Mouse (Mus musculus) ES-E14 (cell line): ENCODE data around the gene H2-DMb2.

Experiments used
- CHD2 ChIP-seq: IDR thresholded peaks from 2 replicates; pipeline ENCODE4 v1.6.1; 2014; ENCODE audit warnings: mild to moderate bottlenecking, low read depth, low read length, inconsistent platforms
- HCFC1 ChIP-seq: IDR thresholded peaks from 2 replicates; pipeline ENCODE4 v1.6.1; 2012; ENCODE audit warnings: low read length, inconsistent platforms, borderline replicate concordance; ENCODE audit not compliant: insufficient read depth
- MAFK ChIP-seq: IDR thresholded peaks from 2 replicates; pipeline ENCODE4 v1.6.1; 2014; ENCODE audit warnings: mild to moderate bottlenecking, low read depth, low read length, inconsistent platforms; ENCODE audit not compliant: insufficient read depth
- ZC3H11A ChIP-seq: IDR thresholded peaks from 2 replicates; pipeline ENCODE4 v1.6.1; 2012; ENCODE audit warnings: low read depth, mild to moderate bottlenecking, inconsistent platforms, low read length, borderline replicate concordance
- ZNF384 ChIP-seq: IDR thresholded peaks from 2 replicates; pipeline ENCODE4 v1.6.1; 2012; ENCODE audit warnings: low read depth, low read length, inconsistent platforms

DNA sequence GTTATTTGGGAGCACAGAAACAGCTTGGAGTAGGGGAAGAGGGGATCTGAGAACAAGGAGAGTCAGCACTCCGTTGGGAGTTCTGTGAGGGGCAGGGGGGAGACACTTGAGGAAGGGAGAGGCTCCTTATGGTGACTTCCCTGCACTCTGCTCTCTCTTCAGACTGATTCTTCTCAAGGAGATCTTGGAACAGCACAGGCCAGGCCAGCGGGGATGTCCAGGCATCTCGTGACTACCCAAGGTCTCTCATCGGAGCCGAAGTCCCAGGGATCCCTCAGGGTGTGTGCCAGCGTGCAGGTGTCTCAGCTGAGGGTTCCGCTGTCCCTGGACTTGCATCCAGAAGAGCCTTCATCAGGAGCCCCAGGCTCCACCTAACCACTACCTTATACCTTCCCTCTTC is 4.5 kb upstream of the H2-DMb2 start:
- TF ChIP-seq MAFK, result no peak
- TF ChIP-seq HCFC1, result no peak
- TF ChIP-seq ZNF384, result no peak
- no peak for TF ChIP-seq ZC3H11A
- no peak for TF ChIP-seq CHD2
